Mouse (Mus musculus) lung, adult 10 weeks (tissue): Measurements from ENCODE around the gene Strip2. TPM values are rescaled to one million over a fixed set of nuclear protein-coding genes. Genes with fewer than 3 reads are reported as not detected.

Experiments
- polyA plus RNA-seq: library from polyadenylated mRNA; stranded (reverse); fragments of 350-450 nt; fragmentation: Illumina TruSeq; extraction: RNeasy Lipid Tissue Mini Kit (QIAGEN cat#74804); gene quantifications from one replicate; pipeline ENCODE4 v1.2.3, GENCODE M21; 2014; ENCODE audit warnings: low read depth, low replicate concordance; ENCODE audit not compliant: insufficient read depth

Gene Strip2
- 0.44 TPM for polyA plus RNA-seq

DNA sequence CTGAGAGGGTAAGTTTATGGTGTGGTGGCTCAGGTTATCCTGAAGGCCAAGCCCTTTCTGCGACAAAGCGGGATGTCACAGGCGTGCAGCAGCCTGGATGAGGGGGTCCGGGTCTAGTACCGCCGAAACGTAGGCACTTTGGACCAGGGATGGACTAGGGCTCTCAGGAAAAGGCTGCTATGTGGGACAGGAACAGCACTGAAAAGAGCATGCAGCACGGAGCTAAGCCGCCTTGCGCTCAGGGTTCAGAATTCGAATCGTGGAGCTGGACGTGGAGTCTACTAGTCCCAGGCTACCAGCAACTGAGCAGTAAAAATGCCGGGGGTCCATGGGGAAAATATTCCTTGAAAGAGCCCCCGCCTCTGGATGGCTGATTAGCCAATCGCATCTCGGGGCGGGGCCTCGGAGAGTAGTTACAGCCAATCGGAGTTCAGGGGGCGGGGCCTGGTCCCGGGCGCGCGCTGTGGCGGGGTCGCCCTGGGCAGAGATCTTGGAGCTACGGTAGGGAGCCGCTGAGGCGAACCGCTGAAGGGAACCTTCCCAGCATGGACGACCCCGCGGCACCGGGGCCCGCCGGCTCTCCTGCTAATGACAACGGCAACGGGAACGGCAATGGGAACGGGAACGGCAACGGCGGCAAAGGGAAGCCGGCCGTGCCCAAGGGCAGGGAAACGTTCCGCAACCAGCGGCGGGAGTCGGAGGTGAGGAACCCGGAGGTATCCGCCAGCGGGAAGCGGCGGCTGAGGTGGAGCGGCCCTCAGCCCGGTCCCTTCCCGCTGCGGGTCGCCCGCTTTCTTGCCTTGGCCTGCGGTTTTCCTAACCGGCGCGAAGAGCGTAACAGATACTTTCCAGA, at the start of gene Strip2:
Gene Strip2, plus strand, starts transcription at position 483 of the 853 bp plus-strand sequence.

Other genes with a start within 250 kb of the Strip2 start
- 2.0 TPM for gene Tspan33, start 222.8 kb upstream of the Strip2 start, polyA plus RNA-seq
- gene Smo, start 181.5 kb upstream of the Strip2 start, polyA plus RNA-seq: 11.0 TPM
- gene Ahcyl2, start 149.0 kb upstream of the Strip2 start, polyA plus RNA-seq: 34.8 TPM
- 13.1 TPM for gene Nrf1, start 131.0 kb downstream of the Strip2 start, polyA plus RNA-seq